Mouse (Mus musculus) stomach, postnatal 0 days (tissue): ENCODE data around the gene Zfp346. TPM values are rescaled to one million over a fixed set of nuclear protein-coding genes. Genes with fewer than 3 reads are reported as not detected.

Experiments
- ATAC-seq: fragments of 200-750 bp; cut with Nextera tagmentation; 2 replicates; pipeline ENCODE4 v1.8.0; 2017; ENCODE audit not compliant: low FRiP score, low TSS enrichment
- DNase-seq: peaks from one replicate; pipeline ENCODE4 v3.0.0-alpha.2; 2016; ENCODE audit warnings: low spot score
- H3K27ac ChIP-seq: fragments of 300-500 bp; sonication (generic); replicated peaks from 2 replicates; pipeline ENCODE4 v1.5.1; 2014; ENCODE audit warnings: mild to moderate bottlenecking, control low read depth
- H3K27me3 ChIP-seq: fragments of 300-500 bp; sonication (generic); 2 replicates; pipeline ENCODE4 v1.6.1; 2014; ENCODE audit warnings: low read length; ENCODE audit not compliant: control insufficient read depth, insufficient read depth
- H3K36me3 ChIP-seq: fragments of 300-500 bp; sonication (generic); 2 replicates; pipeline ENCODE4 v1.6.1; 2014; ENCODE audit warnings: low read length, mixed read lengths; ENCODE audit not compliant: control insufficient read depth, insufficient read depth
- H3K4me1 ChIP-seq: fragments of 300-500 bp; sonication (generic); replicated peaks from 2 replicates; pipeline ENCODE4 v1.6.1; 2014; ENCODE audit warnings: antibody characterized with exemption; ENCODE audit not compliant: control insufficient read depth, insufficient read depth
- H3K4me2 ChIP-seq: fragments of 300-500 bp; sonication (generic); replicated peaks from 2 replicates; pipeline ENCODE4 v1.6.1; 2014; ENCODE audit warnings: low read depth, mild to moderate bottlenecking, control low read depth, moderate library complexity
- H3K4me3 ChIP-seq: fragments of 300-500 bp; sonication (generic); 2 replicates; pipeline ENCODE4 v1.5.1; 2014; ENCODE audit warnings: low read depth, low read length, control low read depth
- H3K9ac ChIP-seq: fragments of 300-500 bp; sonication (generic); 2 replicates; pipeline ENCODE4 v1.6.1; 2014; ENCODE audit warnings: mild to moderate bottlenecking, low read length, control low read depth, mixed read lengths
- H3K9me3 ChIP-seq: fragments of 300-500 bp; sonication (generic); 2 replicates; pipeline ENCODE4 v1.6.1; 2016; ENCODE audit warnings: low read length; ENCODE audit not compliant: control insufficient read depth
- CTCF ChIP-seq: IDR thresholded peaks from 2 replicates; pipeline ENCODE4 v1.5.1; 2016; ENCODE audit warnings: antibody characterized with exemption, low read depth, mild to moderate bottlenecking, moderate library complexity
- EP300 ChIP-seq: optimal IDR thresholded peaks from 2 replicates; pipeline ENCODE3; 2016; ENCODE audit warnings: antibody characterized with exemption
- WGBS: fragments of 180-500 bp; shearing (Covaris S2); extraction: QIAGEN DNeasy Blood & Tissue Kit; methylation state at CpG from one replicate; pipeline ENCODE4 v1.1.7; 2014; 5-methylcytosine and 5-hydroxymethylcytosine counted together
- polyA plus RNA-seq: library from polyadenylated mRNA; unstranded; fragments of >200 nt; fragmentation: Nextera tagmentation; extraction: Ambion mirVana; gene quantifications from 2 replicates; pipeline ENCODE4 v1.2.1, GENCODE M21; 2015

Zfp346 gene
- polyA plus RNA-seq, 1 experiment from 2014 or later = 5.0 TPM

DNA sequence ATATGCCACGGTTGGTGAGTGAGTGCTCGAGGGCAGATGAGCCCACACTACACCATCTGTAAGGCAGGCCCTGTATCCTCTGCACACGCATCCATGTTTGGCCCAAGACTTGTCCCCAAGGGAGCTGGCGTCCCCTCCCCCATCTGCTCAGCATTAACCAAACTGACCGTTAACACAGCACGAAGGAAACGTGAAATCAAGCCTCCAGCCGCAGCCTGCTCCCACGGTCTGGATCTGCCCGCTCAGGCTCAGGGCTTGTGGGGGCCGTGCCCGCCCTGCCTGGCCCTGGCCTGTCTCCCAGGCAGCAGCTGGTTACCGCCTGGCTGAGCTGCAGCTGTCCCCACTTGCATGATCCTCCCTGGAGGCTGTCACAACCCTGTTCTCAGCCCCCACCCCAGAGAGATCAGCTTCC, 63.9 kb downstream of the Zfp346 start:
- TF ChIP-seq EP300 (no peak), CTCF (no peak)
- peak overlapping the region; percentile 49 for H3K27ac ChIP-seq
- H3K4me1 ChIP-seq = peaks cover 7% of the 10 kb centered on the region
- H3K4me2 ChIP-seq = no peak overlapping the region
- no peaks in the 10 kb centered on the region for H3K36me3 ChIP-seq
- H3K4me3 ChIP-seq = no peak overlapping the region
- H3K9ac ChIP-seq = no peak overlapping the region
- no peaks in the 10 kb centered on the region for H3K9me3 ChIP-seq
- 59% methylated on average over 13 of the region's 13 CpGs for WGBS
- ATAC-seq (peak; percentile 63; the same call in 1 of the 2 replicates), DNase-seq (peak; percentile 35)
- no peaks in the 10 kb centered on the region for H3K27me3 ChIP-seq

DNA sequence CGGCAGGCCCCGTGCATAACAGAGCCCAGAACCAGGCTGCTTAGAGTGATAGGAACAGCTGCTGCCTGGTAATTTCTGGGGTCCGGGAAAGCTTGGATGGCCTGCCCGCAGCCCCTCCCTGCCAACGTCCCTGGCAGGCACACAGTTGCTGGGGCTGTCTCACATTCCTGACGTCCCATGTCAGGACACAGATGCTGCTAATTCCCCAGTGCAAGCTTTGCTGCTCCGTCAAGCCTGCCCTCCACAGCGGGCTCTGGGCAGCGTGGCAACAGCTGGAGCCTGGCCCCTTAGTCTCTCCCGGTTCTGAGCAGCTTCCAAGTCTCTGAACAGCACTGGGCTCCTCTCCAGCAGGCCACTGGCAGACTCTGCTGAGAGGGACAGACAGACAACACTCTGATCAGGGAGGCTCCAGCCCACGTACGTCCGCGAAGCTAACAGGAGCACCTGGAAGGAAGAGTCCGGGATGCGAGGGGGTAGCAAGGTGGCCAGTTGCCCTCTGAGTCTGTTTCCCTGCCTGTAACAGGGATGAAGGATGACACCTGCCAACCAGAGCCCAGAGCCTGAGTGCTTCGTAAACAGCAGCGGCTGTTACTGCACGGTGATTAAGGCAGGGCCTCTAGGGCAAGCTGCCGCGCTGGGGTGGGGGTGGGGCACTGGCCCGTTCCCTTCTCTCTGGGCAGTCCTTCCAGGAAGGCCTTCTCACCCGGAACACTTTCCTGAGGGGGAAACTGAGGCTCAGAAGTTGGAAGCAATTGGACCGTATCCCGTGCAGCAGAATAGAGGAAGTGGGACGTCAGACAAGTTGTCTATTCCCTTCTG, 66.6 kb downstream of the Zfp346 start:
- DNase-seq = peak; percentile 57
- Histone ChIP-seq H3K9ac (peak overlapping the region; percentile 43), H3K27me3 (no peaks in the 10 kb centered on the region), H3K36me3 (no peaks in the 10 kb centered on the region), H3K4me1 (peaks cover 7% of the 10 kb centered on the region), H3K4me2 (peak overlapping the region; percentile 49), H3K9me3 (no peaks in the 10 kb centered on the region), H3K27ac (peak overlapping the region; percentile 76), H3K4me3 (no peak overlapping the region)
- ATAC-seq = peak; percentile 53
- TF ChIP-seq CTCF (no peak), EP300 (no peak)
- WGBS = 13% methylated on average over 26 of the region's 26 CpGs

DNA sequence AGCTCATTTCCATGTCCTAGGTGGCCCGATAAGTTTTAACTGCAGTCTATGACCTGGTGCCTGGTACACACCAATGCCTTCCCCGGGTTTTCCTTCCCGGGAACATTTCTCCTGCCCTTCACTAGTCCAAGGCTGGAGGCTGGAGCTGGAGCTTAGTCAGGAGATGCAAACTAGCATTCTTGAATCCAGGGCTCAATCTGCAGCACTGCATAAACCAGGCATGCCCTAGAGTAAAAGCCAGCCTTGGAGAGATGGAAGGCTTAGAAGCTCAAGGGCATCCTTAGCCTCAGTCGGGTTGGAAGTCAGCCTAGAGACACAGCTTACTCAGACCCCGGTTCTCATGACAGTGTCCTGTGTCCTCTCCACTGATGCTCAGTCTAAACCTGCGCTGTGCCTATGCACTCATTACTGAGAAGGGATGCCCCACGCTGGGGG, 67.2 kb downstream of the Zfp346 start:
- DNase-seq = no peak
- no peak for ATAC-seq
- no peaks in the 10 kb centered on the region for H3K36me3 ChIP-seq
- peak overlapping the region; percentile 43 for H3K9ac ChIP-seq
- H3K4me2 ChIP-seq = peak overlapping the region; percentile 49; the same call in 1 of the 2 replicates
- no peak overlapping the region; the same call in 1 of the 2 replicates for H3K27ac ChIP-seq
- H3K4me3 ChIP-seq = no peak overlapping the region
- H3K27me3 ChIP-seq = no peaks in the 10 kb centered on the region
- no peaks in the 10 kb centered on the region for H3K9me3 ChIP-seq
- 40% methylated on average over 7 of the region's 7 CpGs for whole genome bisulfite sequencing
- peaks cover 7% of the 10 kb centered on the region for H3K4me1 ChIP-seq
- TF ChIP-seq EP300 (no peak), CTCF (no peak)

DNA sequence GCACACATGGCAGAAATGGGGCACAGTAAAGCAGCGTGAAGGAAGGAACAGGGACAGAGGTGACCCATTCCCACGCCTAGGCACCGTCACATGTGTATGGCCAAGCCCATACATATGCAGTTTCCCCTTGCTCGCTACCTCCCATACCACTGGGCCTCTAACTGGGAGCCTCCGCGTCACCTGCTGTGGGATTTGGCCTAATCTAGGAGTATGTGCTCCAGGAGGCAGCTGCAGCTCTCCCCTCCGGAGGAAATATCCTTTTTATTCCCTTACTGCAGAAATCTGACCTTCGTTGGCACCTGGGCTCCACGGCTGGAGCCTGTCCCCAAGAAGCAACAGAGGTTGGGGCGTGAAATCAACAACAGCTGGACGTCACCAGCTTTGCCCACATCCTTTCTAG, 69.2 kb downstream of the Zfp346 start:
- H3K9me3 ChIP-seq = no peaks in the 10 kb centered on the region
- ATAC-seq = no peak
- no peak overlapping the region for H3K4me3 ChIP-seq
- TF ChIP-seq EP300 = no peak
- TF ChIP-seq CTCF = no peak
- no peak overlapping the region for H3K9ac ChIP-seq
- DNase-seq = no peak
- 87% methylated on average over 11 of the region's 11 CpGs for WGBS
- H3K36me3 ChIP-seq = no peaks in the 10 kb centered on the region
- H3K4me1 ChIP-seq = peaks cover 7% of the 10 kb centered on the region
- no peak overlapping the region for H3K27ac ChIP-seq
- H3K4me2 ChIP-seq = no peak overlapping the region
- no peaks in the 10 kb centered on the region for H3K27me3 ChIP-seq

DNA sequence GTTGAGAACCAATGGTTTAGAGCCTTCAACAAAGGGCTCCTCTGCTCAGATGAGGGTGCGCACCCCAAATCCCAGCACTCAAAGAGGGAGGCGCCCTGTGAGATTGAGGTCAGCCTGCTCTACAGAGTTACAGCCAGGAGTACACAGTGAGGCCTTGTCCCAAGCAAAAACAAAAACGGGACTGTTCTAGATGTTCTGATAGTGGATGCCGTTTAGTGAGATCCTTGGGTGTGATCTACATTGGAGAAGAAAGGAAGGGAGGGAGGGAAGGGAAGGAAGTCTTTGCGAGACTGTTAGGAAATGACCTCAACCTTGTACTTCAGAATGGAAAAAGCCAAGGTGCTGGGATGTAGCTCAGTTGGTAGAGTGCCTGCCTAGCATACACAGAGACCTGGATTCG, 71.2 kb downstream of the Zfp346 start:
- no peak overlapping the region for H3K9ac ChIP-seq
- no peaks in the 10 kb centered on the region for H3K36me3 ChIP-seq
- H3K27me3 ChIP-seq = no peaks in the 10 kb centered on the region
- H3K4me3 ChIP-seq = no peak overlapping the region
- 82% methylated on average over 6 of the region's 6 CpGs for WGBS
- no peak overlapping the region for H3K4me2 ChIP-seq
- peaks cover 7% of the 10 kb centered on the region for H3K4me1 ChIP-seq
- H3K27ac ChIP-seq = no peak overlapping the region
- DNase-seq (no peak), ATAC-seq (no peak)
- TF ChIP-seq CTCF (no peak), EP300 (no peak)
- no peaks in the 10 kb centered on the region for H3K9me3 ChIP-seq

DNA sequence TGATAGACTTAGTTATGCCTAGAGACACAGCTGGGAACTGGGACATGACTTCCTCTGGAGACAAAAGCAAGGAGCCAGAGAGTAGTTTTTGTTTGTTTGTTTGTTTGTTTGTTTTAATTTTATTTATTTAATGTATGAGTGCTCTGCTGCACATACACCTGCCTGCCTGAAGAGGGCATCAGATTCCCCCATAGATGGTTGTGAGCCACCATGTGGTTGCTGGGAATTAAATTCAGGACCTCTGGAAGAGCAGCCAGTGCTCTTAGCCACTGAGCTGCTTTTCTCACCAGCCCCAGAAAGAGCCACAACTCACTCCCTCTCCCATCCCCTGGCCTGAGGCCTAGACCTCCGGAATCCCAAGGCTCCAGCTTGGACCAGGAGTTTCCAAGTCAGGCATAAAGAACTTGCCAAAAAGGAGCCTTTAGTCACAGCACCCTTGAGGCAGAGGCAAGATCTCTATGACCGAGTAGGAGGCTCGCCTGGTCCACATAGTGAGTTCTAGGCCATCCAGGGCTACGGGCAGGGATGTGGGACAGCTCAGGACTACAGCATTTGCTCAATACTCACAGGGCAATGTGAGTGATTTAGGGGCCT, 72.9 kb downstream of the Zfp346 start:
- WGBS = 70% methylated on average over 4 of the region's 4 CpGs
- ATAC-seq (no peak), DNase-seq (no peak)
- H3K4me3 ChIP-seq = no peak overlapping the region
- no peak overlapping the region for H3K9ac ChIP-seq
- H3K36me3 ChIP-seq = no peaks in the 10 kb centered on the region
- H3K27me3 ChIP-seq = no peaks in the 10 kb centered on the region
- H3K27ac ChIP-seq = no peak overlapping the region
- TF ChIP-seq EP300 = no peak
- peak; percentile 61 for TF ChIP-seq CTCF
- H3K9me3 ChIP-seq = no peaks in the 10 kb centered on the region
- no peaks in the 10 kb centered on the region for H3K4me1 ChIP-seq
- no peak overlapping the region for H3K4me2 ChIP-seq
